Mouse (Mus musculus) testis, postnatal 10 days (tissue): Measurements from ENCODE around the gene Camkk2.

Experiments used
- DNase-seq: peaks from one replicate; pipeline ENCODE4 v3.0.0; 2021; ENCODE audit warnings: low spot score

Gene Camkk2

DNA sequence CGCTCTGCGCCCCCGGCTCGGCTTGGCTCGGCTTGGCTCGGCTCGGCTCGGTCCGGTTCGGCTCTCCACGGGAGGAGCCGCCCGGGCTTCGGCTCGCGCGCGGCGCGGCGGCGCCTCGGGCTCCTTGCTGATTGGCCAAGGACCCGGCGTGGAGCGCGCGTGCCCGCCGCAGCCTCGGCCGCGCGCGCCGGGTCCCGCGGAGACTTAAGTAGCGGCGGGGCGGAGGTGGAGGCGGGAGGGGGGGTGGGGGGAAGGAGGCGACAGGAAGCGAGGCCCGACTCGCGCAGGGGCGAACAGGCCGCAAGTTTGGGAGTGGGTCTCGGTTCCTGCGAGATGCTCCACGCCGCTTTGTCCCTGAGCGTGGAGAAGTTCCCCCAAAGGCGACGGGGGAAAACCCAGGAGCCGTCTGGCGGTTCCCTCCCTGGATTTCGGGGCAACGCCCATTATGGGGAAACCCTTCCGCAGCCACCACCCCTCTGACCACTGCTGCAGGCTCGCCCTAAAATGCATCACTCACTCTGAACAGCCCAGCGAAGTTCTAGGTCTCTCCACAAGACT lies at the start of gene Camkk2:
Camkk2 (minus strand) TSS at position 133 of the 558 bp plus-strand sequence.
- peak; percentile 89 for DNase-seq

DNA sequence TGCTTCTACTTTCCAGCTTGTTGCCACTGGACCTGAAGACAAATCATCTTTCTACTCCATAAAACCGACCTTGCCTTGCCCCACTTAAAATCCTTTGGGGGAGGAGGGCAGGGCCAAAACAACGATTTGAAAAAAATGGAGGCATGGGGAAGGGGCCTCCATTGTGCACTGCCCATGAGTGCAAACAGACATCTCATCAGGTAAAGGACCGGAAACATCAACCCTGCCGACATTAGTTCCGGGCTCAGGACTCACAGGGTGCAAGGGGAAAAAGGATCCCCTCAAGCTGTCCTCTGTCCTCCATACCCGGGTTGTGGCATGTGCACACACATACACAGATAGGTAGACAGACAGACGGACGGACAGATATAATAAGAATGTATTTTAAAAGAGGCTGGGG lies 45.9 kb upstream of the Camkk2 start:
- DNase-seq, result no peak

DNA sequence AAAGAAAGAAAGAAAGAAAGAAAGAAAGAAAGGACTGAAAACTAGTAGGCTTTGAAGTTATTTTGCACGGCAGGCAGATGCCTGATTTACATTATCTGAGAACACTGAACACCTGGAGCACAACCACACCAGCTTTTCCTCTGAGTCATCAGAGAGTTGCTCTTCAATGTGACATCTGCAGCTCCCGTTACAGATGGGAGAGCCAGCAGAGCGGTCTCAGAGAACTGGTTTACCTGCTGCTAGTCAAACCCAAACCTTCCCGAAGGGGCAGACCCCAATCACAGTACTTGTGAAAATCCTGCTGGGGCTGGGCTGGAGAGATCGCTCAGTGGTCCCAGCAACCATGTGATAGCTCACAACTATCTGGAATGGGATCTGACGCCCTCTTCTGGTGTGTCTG lies 45.2 kb upstream of the Camkk2 start:
- DNase-seq, result no peak

- no peak for DNase-seq
Observed at GRCm38 (mm10) chr5:122823976-122824375, 44.8 kb upstream of the Camkk2 start.

DNA sequence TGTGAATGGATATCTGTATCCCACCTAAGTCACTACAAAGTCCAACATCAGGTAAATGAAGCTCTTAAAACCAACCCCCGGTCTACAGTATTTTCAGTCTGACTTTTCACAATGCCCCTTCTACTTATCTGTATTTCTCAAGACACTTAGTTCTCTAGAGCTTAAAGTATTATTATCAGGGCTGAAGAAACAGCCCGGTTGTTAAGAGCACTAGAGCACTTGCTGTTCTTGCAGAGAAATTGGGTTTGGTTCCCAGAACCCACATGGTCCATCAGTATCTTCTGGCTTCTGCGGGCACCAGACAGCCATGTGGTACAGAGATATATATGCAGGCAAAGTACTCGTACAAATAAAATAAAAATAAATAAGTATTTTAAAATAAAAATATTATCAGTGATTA lies 43.2 kb upstream of the Camkk2 start:
- DNase-seq, result no peak

DNA sequence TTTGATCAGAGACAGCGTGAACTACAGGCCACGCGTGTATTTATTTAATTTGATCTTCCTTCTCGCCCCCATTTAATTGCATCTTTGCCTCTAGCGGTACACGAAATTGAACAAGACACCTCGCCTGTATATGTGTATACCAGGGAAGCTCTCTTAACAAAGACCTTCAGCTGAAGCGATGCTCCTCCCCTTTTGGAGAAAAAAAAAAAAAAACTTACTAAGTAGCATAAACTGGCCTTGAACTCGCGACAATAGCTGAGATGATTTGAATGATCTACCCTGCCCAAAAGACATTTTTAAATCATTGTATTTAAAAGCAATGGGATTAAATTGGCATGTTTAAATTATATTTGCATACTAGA lies 42.3 kb upstream of the Camkk2 start:
- no peak for DNase-seq

- peak; percentile 95 for DNase-seq
Observed at GRCm38 (mm10) chr5:122820777-122821523, 41.7 kb upstream of the Camkk2 start, which contains the start of gene Anapc5. TSS of gene Anapc5 (minus strand) at chr5:122821339.

GRCm38 (mm10) chr5:122812699-122813098 lies 33.5 kb upstream of the Camkk2 start:
- DNase-seq, result no peak

DNA sequence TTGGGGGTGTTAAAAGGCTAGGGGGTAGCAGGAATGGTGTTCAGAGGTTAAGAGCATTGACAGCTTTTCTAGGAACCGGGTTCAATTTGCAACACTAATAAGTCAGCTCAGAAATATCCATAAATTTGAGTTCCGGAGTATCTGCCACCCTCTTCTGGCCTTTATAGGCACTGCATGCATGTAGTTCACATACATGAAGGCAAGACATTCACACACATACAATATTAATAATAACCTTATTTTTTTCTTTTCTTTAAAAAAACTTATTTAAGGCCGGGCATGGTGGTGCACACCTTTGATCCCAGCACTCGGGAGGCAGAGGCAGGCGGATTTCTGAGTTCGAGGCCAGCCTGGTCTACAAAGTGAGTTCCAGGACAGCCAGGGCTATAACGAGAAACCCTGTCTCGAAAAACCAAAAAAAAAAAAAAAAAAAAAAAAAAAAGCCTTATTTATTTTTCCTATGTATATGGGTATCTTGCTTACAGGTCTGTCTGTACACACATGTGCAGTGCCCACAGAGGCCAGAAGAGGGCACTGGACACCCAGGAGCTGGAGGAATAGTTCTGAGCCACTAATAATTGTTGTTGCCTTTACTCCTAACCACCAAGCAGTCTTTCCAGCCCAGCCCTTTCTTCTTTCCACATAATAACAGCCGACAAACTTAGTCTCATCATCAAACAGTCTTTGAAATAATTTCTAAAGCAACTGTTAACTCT lies 32.3 kb upstream of the Camkk2 start:
- peak; percentile 84 for DNase-seq

GRCm38 (mm10) chr5:122805503-122805902 lies 26.3 kb upstream of the Camkk2 start:
- DNase-seq, result no peak

- no peak for DNase-seq
Observed at GRCm38 (mm10) chr5:122802706-122803105, 23.5 kb upstream of the Camkk2 start.

- no peak for DNase-seq
Observed at GRCm38 (mm10) chr5:122801684-122802083, 22.5 kb upstream of the Camkk2 start.

DNA sequence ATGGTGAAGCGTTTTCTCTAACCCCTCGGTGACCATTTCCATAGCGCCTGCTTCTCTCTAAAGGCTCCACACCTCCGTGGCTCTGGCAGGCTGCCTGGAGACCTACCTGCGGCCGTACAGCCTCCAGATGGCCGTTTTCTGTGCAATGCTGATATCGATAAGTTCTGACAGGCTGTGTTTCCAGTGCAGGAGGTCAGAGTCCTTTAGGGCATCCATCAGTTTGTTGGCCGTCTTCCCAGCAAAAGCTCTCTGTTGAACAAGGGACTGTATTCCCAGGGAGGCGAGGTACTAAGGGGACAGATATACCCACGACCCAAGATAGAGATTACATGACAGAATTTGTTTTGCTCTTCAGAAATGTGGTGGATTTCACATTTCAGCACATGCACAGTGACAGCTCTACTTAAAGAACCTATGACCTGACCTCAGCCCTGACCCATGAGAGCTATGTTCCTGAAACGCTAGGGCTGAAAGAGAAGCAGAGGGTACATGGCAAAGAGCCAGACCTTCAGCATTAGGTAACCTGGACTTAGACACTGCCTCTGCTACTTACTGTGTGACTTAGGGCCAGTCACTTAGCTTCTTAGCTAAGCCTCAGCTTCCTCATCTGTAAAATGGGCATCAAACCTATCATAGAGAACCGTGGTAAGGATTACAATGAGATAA lies 21.3 kb upstream of the Camkk2 start:
- no peak for DNase-seq

GRCm38 (mm10) chr5:122799379-122800344 lies 20.5 kb upstream of the Camkk2 start:
- no peak for DNase-seq

- DNase-seq, result peak; percentile 92
Observed at GRCm38 (mm10) chr5:122798557-122799378, 19.6 kb upstream of the Camkk2 start.

GRCm38 (mm10) chr5:122797866-122798265 lies 18.7 kb upstream of the Camkk2 start:
- no peak for DNase-seq

- no peak for DNase-seq
Observed at GRCm38 (mm10) chr5:122788696-122789095, 9.5 kb upstream of the Camkk2 start.

DNA sequence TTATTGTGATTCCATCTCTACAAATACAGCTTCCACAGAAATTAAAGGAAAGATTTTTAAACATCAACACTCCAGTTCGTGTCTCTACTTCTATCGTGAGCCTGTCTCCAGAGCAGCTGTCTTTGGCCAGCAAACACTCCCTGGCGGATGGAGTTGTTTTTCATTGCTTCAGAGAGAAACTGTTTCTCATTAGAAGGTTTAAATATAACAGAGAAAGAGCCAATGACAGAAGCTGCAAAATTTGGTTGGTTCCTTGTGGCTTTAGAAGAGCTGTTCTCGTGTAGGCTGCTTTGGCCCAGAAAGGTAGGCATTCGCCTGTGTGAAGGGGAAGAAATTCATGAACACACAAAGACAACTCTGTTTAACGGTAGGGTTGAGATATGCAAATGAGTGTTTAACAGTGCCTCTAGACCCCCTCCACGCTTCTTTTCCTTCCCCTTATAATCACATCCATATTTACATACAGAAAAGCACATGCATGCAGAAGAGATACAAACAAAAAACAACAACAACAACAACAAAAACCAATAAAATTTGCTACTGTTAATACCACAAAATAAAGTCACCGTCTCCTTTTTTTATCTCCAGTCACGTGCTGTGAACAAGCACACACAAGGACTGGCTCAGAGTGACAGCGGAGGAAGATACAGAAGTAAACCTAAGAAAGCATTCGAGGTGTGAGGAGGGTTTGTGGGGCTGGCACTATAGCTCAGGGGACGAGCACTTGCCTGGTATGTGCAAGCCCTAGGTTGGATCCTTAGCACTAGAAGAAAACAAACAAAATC lies 7.0 kb upstream of the Camkk2 start:
- no peak for DNase-seq

DNA sequence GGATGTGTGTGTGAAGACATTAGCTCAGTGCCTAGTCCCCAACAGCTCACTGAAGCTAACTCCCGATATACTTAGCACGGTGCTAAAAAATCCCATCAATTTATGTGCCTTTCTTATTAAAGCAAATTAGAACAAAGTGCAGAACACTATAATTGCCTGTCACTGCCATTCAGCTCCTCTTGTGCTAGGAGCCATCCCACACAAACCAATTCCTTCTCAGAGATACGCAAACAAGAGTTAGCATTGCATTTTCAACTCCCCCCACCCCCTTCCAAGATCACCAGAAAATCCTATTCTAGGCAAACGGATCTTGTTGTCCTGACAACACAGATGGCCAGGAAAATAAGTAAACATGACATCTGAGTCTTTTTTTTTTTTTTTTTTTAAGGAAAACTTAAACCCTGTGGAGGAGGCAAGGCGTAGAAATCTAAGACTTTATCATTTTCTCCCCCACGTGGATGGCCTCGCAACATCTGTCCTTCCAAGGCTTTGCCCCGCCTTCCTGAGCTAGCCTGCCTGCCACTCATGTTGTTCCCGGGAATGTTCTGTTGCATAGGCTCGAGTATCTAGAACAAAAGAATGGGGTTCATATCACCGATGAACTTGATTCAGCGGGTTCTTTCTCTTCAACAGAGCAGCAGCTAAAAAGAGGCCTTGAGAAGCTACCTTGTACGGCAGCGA lies 4.7 kb upstream of the Camkk2 start:
- no peak for DNase-seq
